Mouse (Mus musculus) ES-CJ7 (cell line): ENCODE measurements around the gene Tshz2.

ENCODE experiments used
- DNase-seq: peaks from one replicate; pipeline ENCODE4 v3.0.0; 2011; ENCODE audit warnings: low read depth, low spot score

Gene Tshz2

DNA sequence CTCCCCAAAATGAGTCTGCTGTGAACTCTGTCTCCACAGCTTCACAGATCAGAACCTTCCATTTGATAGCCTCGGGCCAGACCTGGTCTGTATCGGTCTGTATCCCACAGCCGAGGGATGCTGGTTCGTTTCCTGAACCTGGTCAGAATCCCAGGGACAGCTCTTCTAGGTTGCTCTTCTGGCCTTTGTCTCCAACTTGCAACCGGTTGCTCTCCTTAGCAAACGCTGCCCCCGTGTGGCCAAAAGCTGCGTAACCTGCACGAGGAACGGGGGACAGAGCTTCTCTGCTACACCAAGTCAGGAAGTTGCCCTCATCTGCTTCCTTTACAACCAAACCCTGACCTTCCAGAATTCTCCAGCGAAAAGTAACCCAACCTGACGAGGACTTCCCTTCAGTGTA, 468.3 kb downstream of the Tshz2 start:
- peak; percentile 94 for DNase-seq

DNA sequence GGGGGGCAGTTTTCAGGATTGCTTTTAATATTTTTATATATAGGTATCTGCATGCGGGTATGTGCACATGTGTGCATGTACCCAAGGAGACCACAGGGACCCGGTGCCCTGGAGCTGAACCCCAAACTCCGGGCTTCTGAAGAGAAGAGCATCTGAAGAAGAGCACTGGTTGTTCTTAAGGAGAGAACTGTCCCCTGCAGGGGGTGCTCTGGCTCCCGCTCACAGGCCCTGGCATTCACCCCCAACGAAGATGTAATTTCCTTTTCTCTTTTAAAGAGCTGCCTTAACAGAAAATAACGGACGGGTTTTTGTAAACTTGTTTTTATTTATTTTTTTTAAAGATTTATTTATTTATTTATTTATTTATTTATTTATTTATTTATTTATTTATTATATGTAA, 469.1 kb downstream of the Tshz2 start:
- DNase-seq: no peak

- DNase-seq: peak; percentile 86
Measured at GRCm38 (mm10) chr2:170103341-170103740, 470.5 kb downstream of the Tshz2 start.

DNA sequence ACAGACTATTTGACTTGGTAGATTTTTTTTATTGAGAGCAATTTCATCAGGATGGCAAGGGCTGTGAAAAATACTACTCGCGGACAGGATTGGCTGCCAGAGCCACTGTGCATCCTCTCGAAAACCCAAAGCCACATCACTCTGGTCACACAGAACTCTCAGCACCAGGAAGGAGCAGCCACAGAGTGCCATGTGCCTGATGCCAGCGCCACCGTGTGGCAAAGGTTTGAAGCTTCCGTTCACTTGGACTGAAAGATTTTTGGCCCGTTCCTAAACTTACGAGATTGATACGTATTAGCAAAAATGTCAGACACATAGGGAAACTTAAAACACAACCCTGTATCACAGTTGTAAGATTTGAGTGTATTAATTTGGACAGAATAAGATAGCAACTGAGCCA, 471.0 kb downstream of the Tshz2 start:
- peak; percentile 71 for DNase-seq

GRCm38 (mm10) chr2:170104396-170104795, 471.6 kb downstream of the Tshz2 start:
- no peak for DNase-seq

GRCm38 (mm10) chr2:170106000-170106399, 473.2 kb downstream of the Tshz2 start:
- no peak for DNase-seq

DNA sequence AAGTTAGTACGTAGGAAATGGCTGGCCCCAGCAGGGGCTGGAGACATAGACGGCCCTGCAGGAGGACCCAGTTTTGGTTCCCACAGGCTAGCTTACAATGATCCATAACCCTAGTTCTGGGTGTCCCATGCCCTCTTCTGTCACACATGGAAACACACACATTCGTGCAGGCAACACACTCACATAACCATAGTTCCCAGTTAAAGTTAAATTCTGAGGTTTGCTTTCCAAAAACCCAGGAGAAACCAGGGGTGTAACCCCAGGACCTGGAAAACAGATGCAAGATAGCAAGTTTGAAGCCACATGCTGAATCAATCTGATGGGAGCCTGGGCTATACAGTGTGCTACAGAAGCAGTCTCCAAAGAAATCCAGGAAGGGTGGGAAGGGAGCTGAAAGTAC, 475.0 kb downstream of the Tshz2 start:
- no peak for DNase-seq

DNA sequence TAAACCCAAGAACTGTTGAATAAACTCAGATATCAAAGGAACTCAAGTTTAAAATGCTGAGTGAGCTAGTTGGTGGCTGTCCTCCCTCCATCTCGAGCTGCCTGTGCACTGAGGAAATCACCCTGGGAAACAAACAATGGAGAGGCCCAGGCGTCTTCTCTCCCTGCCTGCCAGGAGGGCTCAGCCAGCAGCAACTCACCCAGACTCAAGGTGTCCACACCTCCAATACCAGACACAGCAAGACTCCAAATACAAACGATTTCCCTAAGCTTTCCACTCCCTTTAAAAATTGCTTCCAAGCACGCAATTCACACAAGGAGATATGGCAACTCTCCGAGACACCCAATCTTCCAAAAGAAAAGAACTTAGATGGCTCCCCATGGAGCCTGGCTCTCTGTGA, 476.7 kb downstream of the Tshz2 start:
- no peak for DNase-seq

- no peak for DNase-seq
Measured at GRCm38 (mm10) chr2:170110306-170110705, 477.5 kb downstream of the Tshz2 start.

DNA sequence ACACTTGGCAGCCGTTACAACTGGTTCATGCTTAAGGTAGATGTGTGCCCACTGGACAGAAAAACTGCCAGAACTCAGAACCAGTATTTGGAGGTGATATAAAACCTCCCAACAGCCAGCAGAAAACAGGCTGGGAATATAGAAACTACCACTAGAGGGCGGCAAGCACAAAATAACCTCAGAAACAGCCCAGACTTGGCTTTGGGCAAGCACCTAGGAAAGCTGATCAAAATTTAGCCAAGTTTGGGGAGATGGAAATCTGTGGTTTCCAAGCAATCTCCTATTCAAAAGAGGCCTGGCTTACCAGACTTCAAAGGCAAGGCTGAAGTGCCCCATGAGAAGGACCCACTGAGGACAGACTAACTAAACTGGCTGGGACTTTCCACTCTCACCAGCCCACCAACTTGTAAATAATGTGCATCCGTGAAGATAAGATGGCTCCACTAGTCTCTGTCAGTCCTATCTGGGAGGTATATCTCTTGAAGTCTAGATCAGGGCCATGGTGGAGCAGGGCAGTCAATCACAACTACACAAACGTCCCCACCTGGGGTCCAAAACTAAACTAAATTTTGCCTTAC, 484.0 kb downstream of the Tshz2 start:
- DNase-seq: peak; percentile 65

DNA sequence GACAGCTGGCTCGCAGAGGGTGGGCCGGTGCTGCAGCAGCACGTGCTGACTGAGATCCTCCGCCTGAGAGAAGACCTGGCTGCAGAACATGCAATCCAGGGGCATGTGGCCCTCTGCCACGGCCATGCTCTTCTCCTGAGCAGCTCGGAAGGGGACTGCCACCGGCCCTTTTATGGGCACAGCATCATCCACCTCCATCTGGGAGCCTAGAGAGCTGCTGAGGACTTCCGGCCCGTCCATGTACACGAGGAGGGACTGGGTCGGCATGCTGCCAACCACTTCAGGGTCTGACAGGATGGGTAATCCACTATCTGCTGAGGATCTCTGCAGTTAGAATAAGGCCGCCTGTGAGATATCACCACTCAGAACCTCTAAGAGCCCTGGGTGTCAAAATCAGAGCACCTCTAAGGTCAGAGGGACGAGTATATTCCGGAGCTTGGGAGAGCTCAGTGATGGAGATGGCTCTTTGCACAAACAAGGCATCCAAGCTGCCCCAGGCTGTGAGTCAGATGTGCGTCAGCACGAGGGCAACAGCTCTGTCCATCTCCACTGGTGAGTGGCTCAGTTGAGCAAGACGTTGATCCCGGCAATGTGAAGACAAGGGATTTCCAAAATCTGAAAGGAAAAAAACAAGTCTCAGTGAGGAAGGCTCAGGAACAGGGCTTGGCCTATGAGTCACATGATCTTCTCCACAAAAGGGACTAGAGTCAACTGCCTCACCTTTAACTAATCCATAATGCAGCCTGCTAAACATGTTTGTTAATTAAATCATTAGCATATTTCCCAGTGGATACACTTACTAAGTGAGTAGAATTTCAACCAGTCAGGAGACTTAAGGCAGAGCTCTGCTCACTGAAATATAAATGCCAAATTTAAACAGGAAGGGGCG, 487.6 kb downstream of the Tshz2 start:
- no peak for DNase-seq
